Mouse (Mus musculus): Measurements from ENCODE around the gene Iqcf3.
"Not testable (repeated sequence)": the region's sequence is repeated elsewhere in the genome, so short reads cannot be mapped to it uniquely, and the experiment has no call there.

Iqcf3 gene

GRCm38 (mm10) chr9:106504246-106504645 is 57.2 kb downstream of the Iqcf3 start:
- DNase-seq: no peak

GRCm38 (mm10) chr9:106501846-106502245 is 59.6 kb downstream of the Iqcf3 start:
- DNase-seq: no peak

- DNase-seq: no peak
Measured at GRCm38 (mm10) chr9:106499667-106500066, 61.8 kb downstream of the Iqcf3 start, which contains the start of gene Iqcf1. Gene Iqcf1, plus strand, starts transcription at chr9:106499967.

DNA sequence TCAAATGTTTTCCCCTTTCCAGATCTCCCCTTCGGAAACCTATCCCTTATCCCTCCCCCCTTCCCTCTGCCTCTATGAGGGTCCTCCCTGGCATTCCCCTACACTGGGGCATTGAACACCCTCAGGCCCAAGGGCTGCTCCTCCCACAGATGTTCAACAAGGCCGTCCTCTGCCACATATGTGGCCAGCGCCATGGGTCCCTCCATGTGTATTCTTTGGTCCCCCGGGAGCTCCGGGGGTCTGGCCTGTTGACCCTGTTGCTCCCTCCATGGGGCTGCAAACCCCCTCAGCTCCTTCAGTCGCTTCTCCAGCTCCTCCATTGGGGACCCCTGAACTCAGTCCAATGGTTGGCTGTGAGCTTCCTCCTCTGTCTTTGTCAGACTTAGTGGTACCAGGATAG is 73.8 kb downstream of the Iqcf3 start:
- not testable (repeated sequence) for DNase-seq

- no peak for DNase-seq
Measured at GRCm38 (mm10) chr9:106485076-106485475, 76.4 kb downstream of the Iqcf3 start.

DNA sequence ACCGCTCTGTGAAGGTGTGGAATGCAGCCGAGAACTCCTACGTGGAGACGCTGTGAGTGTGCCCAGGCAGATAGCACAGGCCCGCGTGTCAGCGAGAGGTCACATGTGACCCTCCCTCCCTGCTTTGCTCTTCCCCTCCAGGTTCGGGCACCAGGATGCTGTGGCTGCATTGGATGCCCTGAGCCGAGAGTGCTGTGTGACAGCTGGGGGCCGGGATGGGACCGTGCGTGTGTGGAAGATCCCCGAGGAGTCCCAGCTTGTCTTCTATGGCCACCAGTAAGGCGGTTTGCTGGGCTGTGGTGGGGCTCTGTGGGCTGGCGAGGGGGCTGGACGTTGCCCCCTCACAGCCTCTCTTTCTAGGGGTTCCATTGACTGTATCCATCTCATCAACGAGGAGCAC is 77.8 kb downstream of the Iqcf3 start:
- DNase-seq: no peak

GRCm38 (mm10) chr9:106483136-106483535 is 78.3 kb downstream of the Iqcf3 start:
- no peak for DNase-seq

GRCm38 (mm10) chr9:106482578-106483115 is 78.8 kb downstream of the Iqcf3 start:
- no peak for DNase-seq

DNA sequence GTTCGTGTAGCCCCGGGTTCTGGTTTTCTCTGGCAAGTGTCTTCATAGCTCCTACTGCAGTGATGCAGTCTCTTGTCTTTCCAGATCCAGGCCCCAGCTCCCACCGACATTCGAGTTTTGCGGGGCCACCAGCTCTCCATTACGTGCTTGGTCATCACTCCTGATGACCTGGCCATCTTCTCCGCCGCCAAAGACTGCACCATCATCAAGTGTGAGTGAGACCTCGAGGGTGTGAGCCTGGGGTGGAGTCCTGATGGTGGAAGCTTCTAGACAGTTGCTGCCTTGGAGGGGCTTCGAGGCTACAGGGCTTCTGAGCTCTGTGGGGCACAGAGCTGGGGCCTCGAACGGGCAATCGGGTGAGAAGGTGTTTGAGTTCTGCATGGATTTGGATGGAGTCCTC is 79.8 kb downstream of the Iqcf3 start:
- no peak for DNase-seq

DNA sequence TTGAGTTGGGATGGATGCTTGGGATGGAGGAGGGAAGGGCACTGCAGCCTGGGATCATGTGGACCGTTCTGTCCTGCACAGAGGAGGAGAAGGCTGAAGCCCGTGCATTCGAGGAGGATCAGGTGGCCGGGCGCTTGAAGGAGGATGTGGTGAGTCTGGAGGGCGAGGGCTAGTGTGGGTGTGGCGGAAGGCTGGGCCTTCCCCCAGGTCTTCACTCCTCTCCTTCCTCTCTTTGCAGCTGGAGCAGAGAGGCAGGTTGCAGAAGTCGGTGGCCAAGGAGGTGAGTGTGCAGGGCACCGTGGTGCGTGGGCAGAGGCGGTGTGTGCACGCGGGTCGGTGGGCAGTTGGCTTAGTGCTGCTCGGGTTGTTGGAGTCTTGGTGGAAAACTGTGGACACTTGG is 80.4 kb downstream of the Iqcf3 start:
- DNase-seq: no peak

GRCm38 (mm10) chr9:106480541-106480940 is 80.9 kb downstream of the Iqcf3 start:
- DNase-seq: no peak

- DNase-seq: no peak
Measured at GRCm38 (mm10) chr9:106478101-106478500, 83.3 kb downstream of the Iqcf3 start.

DNA sequence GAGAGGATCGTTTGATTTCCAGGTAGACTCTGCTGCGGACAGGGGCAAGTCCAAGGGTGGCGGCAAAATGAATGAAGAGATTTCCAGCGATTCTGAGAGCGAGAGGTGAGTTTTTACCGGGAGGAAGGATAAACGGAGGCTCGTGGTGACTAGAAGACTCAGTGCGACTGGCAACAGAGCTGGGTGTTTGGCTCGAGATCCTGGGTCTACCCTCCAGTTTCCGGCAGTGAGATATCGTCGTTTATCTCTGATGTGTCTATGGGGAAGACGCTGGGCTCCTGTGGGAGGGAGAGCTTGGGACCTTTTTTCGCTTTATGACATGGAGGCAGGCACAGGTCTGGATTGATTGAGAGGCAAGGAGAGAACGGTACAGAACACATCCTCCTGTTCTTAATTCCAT is 83.8 kb downstream of the Iqcf3 start:
- no peak for DNase-seq

- DNase-seq: peak; percentile 100
Measured at GRCm38 (mm10) chr9:106476924-106477484, 84.4 kb downstream of the Iqcf3 start, which contains the start of gene Parp3. Gene Parp3, minus strand, starts transcription at chr9:106476949.

- DNase-seq: no peak
Measured at GRCm38 (mm10) chr9:106476002-106476923, 85.2 kb downstream of the Iqcf3 start.

GRCm38 (mm10) chr9:106475663-106476001 is 85.8 kb downstream of the Iqcf3 start, which contains the start of gene Rrp9:
Gene Rrp9, plus strand, starts transcription at chr9:106475963.
- DNase-seq: no peak

DNA sequence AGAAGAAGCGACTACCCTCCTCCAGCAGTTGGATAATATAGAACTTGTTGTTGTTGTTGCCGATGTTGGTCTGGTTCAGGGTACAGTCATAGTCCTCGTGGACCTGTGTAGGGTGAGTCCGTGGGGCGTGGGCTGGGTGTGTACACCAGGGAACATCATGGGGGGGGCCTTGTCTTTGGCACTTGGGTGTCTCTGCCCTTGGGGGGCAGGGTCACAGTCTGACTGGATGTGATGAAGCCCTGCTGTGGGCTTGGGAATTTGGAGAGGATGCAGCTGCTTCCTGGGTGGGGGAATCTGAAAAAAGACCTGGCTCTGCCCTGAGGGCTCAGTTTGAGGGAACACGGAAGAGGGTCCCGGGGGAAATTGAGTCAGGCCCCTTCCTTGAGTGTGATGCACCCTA is 86.4 kb downstream of the Iqcf3 start:
- no peak for DNase-seq

- peak; percentile 79 for DNase-seq
Measured at GRCm38 (mm10) chr9:106474456-106474855, 87.0 kb downstream of the Iqcf3 start.

GRCm38 (mm10) chr9:106473753-106474105 is 87.7 kb downstream of the Iqcf3 start:
- DNase-seq: no peak

DNA sequence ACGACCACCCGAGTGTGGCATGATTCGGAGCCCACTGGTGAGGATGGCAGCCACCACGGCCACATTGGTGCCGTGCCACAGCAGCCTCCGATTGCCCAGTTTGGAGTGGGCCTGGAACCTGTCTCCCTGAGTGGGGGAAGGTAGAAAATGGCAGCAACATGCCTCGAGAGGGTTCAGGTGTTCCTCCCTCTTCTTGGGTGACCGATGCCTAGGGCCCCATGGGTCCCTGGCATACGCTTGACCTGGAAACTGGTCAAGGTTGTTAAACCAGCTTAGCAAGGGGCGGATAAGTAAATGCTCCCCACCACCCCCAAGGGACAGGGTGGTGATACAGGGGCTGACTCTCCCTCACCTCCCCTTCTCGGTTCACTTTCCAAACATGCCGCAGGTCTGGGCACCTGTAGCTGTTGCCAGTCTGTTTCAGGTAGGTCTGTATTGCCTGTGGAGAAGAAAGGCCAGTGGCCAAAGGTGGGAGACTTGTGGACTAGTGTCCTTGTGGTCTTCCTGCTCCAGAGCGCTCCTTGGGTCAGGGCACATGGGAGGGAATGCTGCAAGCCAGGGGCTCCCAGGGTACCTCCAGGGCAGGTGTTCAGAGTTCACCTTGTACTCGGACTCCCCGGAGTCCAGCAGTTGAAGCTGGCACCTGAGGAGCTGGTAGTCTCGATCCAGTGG is 88.2 kb downstream of the Iqcf3 start:
- no peak for DNase-seq

DNA sequence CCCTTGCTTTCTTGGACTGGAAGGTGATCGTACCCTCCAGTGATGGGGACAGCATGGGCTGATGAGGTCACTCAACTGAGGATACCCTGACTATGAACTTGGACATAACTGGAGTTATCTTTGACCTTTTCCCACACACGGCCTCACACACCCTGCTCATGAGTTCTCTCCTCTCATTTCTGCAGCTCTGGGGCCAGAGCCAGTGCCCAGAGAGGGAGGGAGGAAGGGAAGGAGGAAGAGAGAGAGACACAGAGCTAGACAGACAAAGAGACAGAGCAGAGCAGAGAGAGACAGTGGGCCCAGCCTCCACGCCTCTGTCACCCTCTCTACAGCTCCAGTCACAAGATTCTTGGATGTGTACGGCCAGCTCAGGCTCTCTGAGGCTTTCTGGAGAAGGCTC is 89.1 kb downstream of the Iqcf3 start:
- no peak for DNase-seq

GRCm38 (mm10) chr9:106471892-106472291 is 89.5 kb downstream of the Iqcf3 start:
- DNase-seq: peak; percentile 63

- DNase-seq: no peak
Measured at GRCm38 (mm10) chr9:106470991-106471750, 90.3 kb downstream of the Iqcf3 start.

Measured in embryo, embryonic 11 days (tissue).